Mouse (Mus musculus) G1E-ER4 (cell line): ENCODE data around the gene Plekhg1. TPM values are rescaled to one million over a fixed set of nuclear protein-coding genes. Genes with fewer than 3 reads are reported as not detected.

Experiments
- GATA1 ChIP-seq: IDR thresholded peaks from one replicate; pipeline ENCODE4 v1.8.0; 2012; ENCODE audit warnings: low read length, inconsistent platforms
- polyA plus RNA-seq: library from polyadenylated mRNA; stranded (reverse); fragments of >175 nt; gene quantifications from 2 replicates; pipeline ENCODE4 v1.2.3, GENCODE M21; 2012

Plekhg1 gene
- polyA plus RNA-seq, 1 experiment, result not detected

DNA sequence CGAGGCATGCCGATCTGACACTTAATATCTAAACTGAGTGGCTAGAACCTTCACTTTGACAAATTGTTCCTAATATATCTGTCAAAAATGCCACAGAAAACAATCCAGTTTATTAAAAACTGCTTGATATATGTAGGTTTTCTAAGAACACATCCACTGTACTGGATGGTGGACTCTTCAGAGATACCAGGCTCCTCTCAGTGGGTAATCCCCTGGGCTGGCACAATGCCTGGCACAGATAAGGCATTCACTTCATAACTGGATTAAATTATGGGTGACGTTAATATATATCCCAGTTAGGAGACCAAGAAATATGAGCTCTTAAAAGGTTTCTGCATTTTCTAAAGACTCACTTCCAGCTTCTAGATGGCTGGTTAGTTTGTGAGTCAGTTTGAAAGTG lies 53.7 kb downstream of the Plekhg1 start:
- TF ChIP-seq GATA1, result no peak

DNA sequence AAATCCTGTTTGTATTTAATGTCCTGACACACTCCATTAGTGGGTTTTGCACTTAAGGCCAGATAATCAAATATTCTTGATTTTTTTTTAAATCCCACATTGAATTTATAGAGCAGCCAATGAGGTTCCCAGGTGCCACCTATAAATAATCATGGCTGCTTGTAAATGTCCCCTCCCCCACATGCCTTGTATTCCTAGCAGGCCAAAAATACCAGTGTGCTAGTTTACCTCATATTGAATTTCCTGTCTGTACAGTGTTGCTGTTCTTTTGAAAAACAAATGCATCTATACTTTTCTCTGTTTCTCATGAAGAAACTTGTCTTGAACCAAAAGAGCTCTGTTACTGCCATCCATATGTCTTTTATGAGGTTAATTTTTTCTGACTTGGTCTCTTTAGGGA lies 59.3 kb downstream of the Plekhg1 start:
- no peak for TF ChIP-seq GATA1

DNA sequence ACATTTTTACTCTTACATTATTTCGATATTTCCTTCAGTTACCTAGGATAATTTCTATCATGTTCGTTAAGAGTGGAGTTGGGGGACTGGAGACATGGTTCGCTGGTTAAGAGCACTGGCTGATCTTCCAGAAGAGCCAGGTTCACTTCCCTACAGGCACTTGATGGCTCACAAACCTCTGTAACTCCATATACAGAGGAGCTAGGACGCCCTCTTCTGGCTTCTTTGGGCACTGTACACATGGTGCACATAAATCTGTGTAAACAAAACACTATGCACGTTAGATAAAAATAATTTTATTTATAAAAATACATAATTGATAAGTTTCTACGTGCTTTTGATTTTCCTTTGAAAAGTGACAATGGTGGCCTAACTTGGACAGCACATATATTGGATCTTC lies 61.1 kb downstream of the Plekhg1 start:
- TF ChIP-seq GATA1, result no peak

DNA sequence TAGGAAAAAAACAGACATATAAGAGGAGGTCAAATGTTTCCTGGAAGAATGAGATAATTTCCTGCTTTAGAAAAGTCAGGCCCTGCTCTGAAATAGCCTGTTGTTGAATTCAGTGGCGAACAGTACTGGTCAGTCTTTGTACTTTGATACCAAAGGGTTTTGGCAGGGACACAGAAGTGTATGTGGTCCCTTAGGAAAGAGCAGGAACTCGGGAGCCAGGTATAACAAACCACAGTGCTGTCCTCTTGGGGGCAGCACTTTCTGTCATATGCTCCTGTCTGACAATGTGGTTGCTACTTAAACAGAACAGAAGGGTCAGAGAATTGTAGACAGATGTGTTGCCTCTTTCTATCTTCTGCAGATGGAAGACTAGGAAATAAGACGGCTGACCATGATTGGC lies 65.2 kb downstream of the Plekhg1 start:
- TF ChIP-seq GATA1, result no peak

DNA sequence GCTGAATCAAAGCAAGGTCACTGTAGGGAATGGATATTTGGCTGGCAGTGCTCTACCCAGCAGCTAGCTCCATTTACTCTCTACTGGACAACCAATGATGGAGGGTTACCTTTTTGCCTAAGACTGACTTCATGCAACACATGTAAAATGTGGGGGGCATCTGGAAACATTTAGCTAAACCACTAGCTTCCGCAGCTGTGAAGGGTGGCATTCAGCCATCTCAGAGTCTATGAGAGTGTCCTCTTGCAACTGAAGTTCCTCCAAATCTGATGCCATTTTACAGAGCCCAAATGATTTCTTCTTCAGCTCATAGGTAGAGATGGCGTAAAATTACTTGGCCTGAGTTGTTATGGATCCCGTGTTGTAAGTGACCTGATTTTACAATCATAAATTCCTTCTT lies 67.8 kb downstream of the Plekhg1 start:
- TF ChIP-seq GATA1, result no peak

GRCm38 (mm10) chr10:3810476-3811273 lies 70.5 kb downstream of the Plekhg1 start:
- no peak for TF ChIP-seq GATA1

- TF ChIP-seq GATA1, result no peak
Measured at GRCm38 (mm10) chr10:3818940-3819701, 79.0 kb downstream of the Plekhg1 start.

- no peak for TF ChIP-seq GATA1
Measured at GRCm38 (mm10) chr10:3823826-3824225, 83.7 kb downstream of the Plekhg1 start.

- no peak for TF ChIP-seq GATA1
Measured at GRCm38 (mm10) chr10:3826043-3826442, 85.9 kb downstream of the Plekhg1 start.

DNA sequence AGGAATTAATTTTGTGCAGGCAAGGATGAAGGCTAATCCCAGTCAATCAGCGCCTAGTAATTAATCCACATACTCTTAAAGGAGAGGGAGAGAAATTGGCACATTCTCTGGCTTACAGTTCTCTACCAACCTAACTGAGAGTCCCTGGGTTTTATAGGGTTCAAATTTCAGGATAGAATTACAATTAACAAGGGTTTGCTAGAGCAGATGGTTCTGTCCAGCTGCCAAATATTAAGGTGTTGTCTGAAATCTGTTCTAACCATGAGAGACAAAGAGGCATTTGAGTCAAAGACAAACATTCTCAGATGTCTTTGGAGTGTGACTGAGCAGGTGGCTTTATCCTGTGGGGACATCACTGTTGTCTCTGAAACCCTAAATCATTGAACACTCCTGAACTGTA lies 87.2 kb downstream of the Plekhg1 start:
- no peak for TF ChIP-seq GATA1

DNA sequence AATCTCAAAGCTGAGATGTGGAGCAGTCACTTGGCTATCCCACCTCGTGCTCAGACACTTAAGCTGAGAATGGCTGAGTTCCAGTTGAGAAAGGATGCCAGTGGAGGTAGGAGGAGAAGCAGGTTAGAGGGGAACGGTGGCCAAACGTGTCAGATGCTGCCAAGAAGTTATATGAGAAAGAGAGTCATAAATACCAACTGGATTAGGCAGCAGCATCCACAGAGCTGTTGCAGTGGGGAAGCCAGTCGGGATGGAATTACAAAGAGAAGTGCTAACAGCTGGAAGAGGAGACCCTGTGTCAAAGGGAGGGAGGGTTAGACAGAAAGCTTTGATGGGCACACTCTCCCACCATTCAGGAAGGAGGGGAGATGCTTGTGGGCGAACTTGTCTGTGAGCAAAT lies 89.3 kb downstream of the Plekhg1 start:
- TF ChIP-seq GATA1, result no peak

GRCm38 (mm10) chr10:3830618-3831017 lies 90.5 kb downstream of the Plekhg1 start:
- TF ChIP-seq GATA1, result no peak

DNA sequence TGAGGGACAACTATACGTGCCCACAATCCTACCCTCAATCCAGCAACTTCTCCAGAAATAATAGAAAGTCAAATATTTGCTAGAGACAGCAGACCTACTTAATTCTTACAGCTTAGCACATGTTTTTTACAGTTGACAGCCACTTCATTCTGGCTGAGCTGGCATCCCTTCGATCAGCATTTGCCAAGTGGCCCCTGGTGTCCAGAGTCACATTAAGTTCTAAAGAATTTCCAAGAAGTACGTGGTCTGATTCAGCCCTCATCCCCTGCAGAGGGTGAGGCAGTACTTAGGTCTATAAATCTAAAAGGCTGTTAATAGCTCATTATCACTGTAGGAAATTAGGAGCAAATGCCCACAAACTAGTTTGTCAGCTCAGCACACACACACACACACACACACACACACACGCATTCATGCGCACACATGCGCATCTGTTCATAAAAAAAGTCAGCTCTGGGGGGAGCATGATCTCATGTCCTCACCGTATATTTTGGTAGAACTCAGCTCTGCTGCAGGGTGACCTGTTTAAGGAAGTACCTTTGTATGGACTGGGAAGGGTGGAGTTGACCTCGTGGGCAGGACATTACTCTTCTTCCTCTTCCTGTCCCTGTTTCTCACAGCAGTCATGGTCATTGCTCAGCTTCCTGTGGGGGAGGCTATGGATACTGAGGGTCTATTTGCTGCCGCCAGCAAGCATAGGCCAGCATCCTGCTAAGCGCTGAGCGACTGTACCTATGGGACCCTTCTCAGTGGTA lies 91.6 kb downstream of the Plekhg1 start:
- no peak for TF ChIP-seq GATA1

DNA sequence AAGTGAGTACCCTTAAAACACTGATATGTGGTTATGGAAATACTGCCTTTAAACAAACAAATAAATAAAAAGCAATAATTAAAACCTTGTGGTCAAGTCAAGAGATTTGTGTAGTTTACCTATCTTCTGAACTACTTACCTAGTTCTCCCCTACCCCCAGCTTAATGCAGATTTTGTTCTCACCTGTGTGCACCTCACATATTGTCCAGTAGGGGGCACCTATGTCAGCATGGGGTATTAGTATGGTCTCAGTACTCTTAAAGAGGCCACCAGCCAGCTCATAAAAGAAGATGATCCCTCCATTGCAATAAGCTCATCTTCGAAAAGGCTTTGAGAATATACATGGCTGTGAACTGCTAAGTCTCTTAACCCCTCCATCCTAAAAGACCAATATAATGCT lies 93.9 kb downstream of the Plekhg1 start:
- TF ChIP-seq GATA1, result no peak

DNA sequence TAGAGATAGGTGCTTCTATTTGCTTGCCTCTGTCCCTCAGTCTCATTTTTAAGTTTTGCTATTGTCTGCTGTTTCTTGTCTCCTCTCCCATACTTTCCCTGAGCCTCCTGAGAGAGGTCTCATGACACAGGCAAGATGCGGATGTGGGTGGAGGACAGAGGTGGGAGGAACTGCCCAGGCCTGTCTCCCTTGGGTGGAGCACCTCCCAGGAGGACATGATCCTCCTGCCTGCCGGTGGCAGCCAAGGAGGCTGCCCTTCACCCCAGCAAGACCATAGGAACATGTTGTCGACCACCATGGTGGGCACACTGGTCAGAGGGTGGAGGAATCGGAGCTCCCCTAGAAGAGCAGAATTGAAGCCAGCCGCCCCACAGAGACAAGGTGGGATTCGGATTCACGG lies 94.5 kb downstream of the Plekhg1 start:
- TF ChIP-seq GATA1, result no peak

GRCm38 (mm10) chr10:3835616-3836015 lies 95.5 kb downstream of the Plekhg1 start:
- TF ChIP-seq GATA1, result no peak
